Mouse (Mus musculus) right cerebral cortex, postnatal 14 days (tissue): ENCODE data around the gene Scgb2b21.
"Not testable (repeated sequence)": the region's sequence is repeated elsewhere in the genome, so short reads cannot be mapped to it uniquely, and the experiment has no call there.

ENCODE experiments used
- DNase-seq: peaks from one replicate; pipeline ENCODE4 v3.0.0; 2022

Scgb2b21 gene

GRCm38 (mm10) chr7:33520358-33520757 lies at the start of gene Scgb2b21:
Scgb2b21 (minus strand) TSS chr7:33520458.
- no peak for DNase-seq

GRCm38 (mm10) chr7:33543420-33543819 lies 23.2 kb upstream of the Scgb2b21 start:
- not testable (repeated sequence) for DNase-seq
